8 mouse cellular contexts compared by ENCODE assay signal in the genomic region with DNA sequence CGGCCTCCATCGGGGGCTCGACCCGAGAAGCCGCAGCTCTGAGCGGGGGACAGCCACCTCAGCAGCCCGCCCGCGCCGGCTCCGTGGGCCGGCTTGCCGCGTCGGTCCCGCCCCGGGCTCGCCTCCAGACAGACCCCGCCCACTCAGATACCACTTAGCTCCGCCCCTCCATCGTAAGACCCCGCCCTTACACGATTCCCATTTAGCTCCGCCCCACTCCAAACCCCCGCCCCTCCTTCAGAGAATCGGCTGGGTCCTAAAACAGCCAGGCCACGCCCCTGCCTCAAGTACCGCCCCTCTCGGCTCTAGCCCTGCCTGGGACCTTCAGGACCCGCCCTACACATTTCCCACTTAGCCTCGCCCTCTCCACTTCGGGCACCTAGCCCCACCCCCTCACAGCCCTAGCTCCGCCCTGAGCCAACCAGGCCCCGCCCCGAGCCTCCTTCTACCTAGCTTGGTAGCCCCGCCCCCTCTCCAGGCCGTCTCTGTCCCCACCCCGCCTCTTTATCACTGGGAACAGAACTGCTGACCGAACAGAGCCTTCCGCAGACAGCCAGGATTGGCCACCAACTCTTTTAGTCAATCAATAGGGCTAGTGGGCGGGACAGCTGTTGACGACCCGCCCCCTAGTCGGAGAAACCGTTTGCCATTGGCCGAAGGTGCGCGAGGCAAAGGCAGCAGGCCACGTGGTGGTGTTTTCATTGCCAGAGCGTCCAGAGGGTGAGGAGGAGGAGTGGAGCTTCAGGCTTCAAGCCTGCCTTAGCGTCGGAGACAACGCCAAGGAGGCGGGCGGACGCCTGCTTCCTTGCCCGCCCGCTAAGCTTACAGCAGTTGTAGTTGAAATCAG. TPM values are rescaled to one million over a fixed set of nuclear protein-coding genes. Genes with fewer than 3 reads are reported as not detected.
DNase-seq lines count a peak whose midpoint lies in the region; ATAC-seq lines count a peak whose summit lies in the region.

Gene Wipi1 (minus strand): TSS at position 665 of the 847 bp plus-strand sequence.

- H3K36me3 ChIP-seq in heart, embryonic 14.5 days (ENCODE audit: control insufficient read depth, insufficient read depth, low read length) = peaks cover 4% of the 10 kb centered on the region; the same call in 1 of the 2 replicates
- peaks cover 5% of the 10 kb centered on the region; the same call in 1 of the 2 replicates for H3K36me3 ChIP-seq in liver, embryonic 13.5 days
- H3K36me3 ChIP-seq in stomach, embryonic 16.5 days (ENCODE audit: control insufficient read depth, insufficient read depth, low read length) = no peaks in the 10 kb centered on the region

- WGBS in heart, embryonic 14.5 days = under 1% methylated on average over 56 of the region's 58 CpGs
- WGBS in liver, embryonic 13.5 days (ENCODE audit: insufficient replicate concordance) = under 1% methylated on average over 58 of the region's 58 CpGs
- WGBS in stomach, embryonic 16.5 days = under 1% methylated on average over 58 of the region's 58 CpGs

- peak within 1 kb of the TSS; percentile 93 for H3K9ac ChIP-seq in heart, embryonic 14.5 days (ENCODE audit: low read length)
- peak within 1 kb of the TSS; percentile 91 for H3K9ac ChIP-seq in liver, embryonic 13.5 days
- peak within 1 kb of the TSS; percentile 91 for H3K9ac ChIP-seq in stomach, embryonic 16.5 days (ENCODE audit: low read length)

- no peaks in the 10 kb centered on the region for H3K27me3 ChIP-seq in heart, embryonic 14.5 days (ENCODE audit: control insufficient read depth, insufficient read depth, low read length)
- H3K27me3 ChIP-seq in liver, embryonic 13.5 days = no peaks in the 10 kb centered on the region
- no peaks in the 10 kb centered on the region for H3K27me3 ChIP-seq in stomach, embryonic 16.5 days (ENCODE audit: control insufficient read depth, insufficient read depth, low read length)

- peaks cover 6 to 23% of the 10 kb centered on the region in 2 experiments for H3K4me1 ChIP-seq in heart, embryonic 14.5 days (ENCODE audit: control insufficient read depth in 2 of 2, insufficient read depth in 2 of 2, low read length in 2 of 2)
- peaks cover 69% of the 10 kb centered on the region for H3K4me1 ChIP-seq in liver, embryonic 13.5 days (replicated peaks)
- H3K4me1 ChIP-seq in stomach, embryonic 16.5 days (ENCODE audit: control insufficient read depth, insufficient read depth, low read length) = peaks cover 15% of the 10 kb centered on the region

- ATAC-seq in CD4-positive, CD25-positive, alpha-beta regulatory T cell, adult 4 months = peak; percentile 86
- ATAC-seq in heart, embryonic 14.5 days (ENCODE audit: insufficient number of reproducible peaks, insufficient read depth, low FRiP score, low read depth) = peak; percentile 97
- peak; percentile 89 for ATAC-seq in liver, embryonic 13.5 days (ENCODE audit: low read depth)
- peak; percentile 98 for ATAC-seq in stomach, embryonic 16.5 days (ENCODE audit: insufficient read depth, low FRiP score)

- H3K4me3 ChIP-seq in heart, embryonic 14.5 days (ENCODE audit: control insufficient read depth in 1 of 2, insufficient read depth in 1 of 2, low read depth in 1 of 2, low read length in 2 of 2) = peak within 1 kb of the TSS; percentile 71 to 86
- H3K4me3 ChIP-seq in liver, embryonic 13.5 days (replicated peaks) = peak within 1 kb of the TSS; percentile 89
- H3K4me3 ChIP-seq in stomach, embryonic 16.5 days (replicated peaks; ENCODE audit: low read length) = peak within 1 kb of the TSS; percentile 91

- peak within 1 kb of the TSS; percentile 88 for H3K4me2 ChIP-seq in heart, embryonic 14.5 days (ENCODE audit: low read length)
- peak within 1 kb of the TSS; percentile 89 for H3K4me2 ChIP-seq in liver, embryonic 13.5 days
- H3K4me2 ChIP-seq in stomach, embryonic 16.5 days (ENCODE audit: low read depth, low read length) = peak within 1 kb of the TSS; percentile 73

- H3K9me3 ChIP-seq in heart, embryonic 14.5 days (ENCODE audit: control insufficient read depth, low read length) = no peaks in the 10 kb centered on the region
- no peaks in the 10 kb centered on the region for H3K9me3 ChIP-seq in liver, embryonic 13.5 days (replicated peaks)
- peaks cover 3% of the 10 kb centered on the region; the same call in 1 of the 2 replicates for H3K9me3 ChIP-seq in stomach, embryonic 16.5 days (replicated peaks; ENCODE audit: control insufficient read depth, low read length)

- DNase-seq in c-Kit-negative CD71-positive TER-119-positive erythroid progenitor cells, embryonic 14.5 days (ENCODE audit: low read depth, low spot score) = peak; percentile 99
- peak; percentile 99 for DNase-seq in fibroblast of lung, adult 2 months (ENCODE audit: low read depth)
- DNase-seq in kidney, postnatal 14 days = peak; percentile 100
- peak; percentile 99 for DNase-seq in liver, embryonic 13.5 days
- DNase-seq in neural tube, embryonic 10.5 days (ENCODE audit: extremely low spot score, low spot score) = peak; percentile 97

- H3K27ac ChIP-seq in heart, embryonic 14.5 days (replicated peaks in 1 of 2; ENCODE audit: control insufficient read depth in 1 of 2, insufficient read depth in 1 of 2, low read depth in 2 of 2, low read length in 2 of 2) = peak within 1 kb of the TSS; percentile 83 to 91
- peak within 1 kb of the TSS; percentile 99 for H3K27ac ChIP-seq in liver, embryonic 13.5 days
- peak within 1 kb of the TSS; percentile 83 for H3K27ac ChIP-seq in stomach, embryonic 16.5 days (ENCODE audit: low read length)

RNA-seq across cellular contexts. Expression of gene Wipi1, which starts in this region (rescaled TPM):
- not detected for polyA plus RNA-seq in CD4-positive, CD25-positive, alpha-beta regulatory T cell, adult 4 months (2017; shearing (Covaris generic))
- polyA plus RNA-seq in heart, embryonic 14.5 days (2014; fragmentation: Nextera tagmentation; extraction: Ambion mirVana) = 31.5 and 32.3 TPM in 2 replicates
- 28.3 and 29.1 TPM in 2 replicates for polyA plus RNA-seq in liver, embryonic 13.5 days (2015; fragmentation: Nextera tagmentation; extraction: Ambion mirVana)
- polyA plus RNA-seq in stomach, embryonic 16.5 days (2015; fragmentation: Nextera tagmentation; extraction: Ambion mirVana) = 43.2 and 44.8 TPM in 2 replicates

Comparison
In these comparisons a context has a peak if more than half of its experiments do, and no peak if none do; other contexts are left out.
1. Peak in every context shown above with its lines: DNase-seq, ATAC-seq, H3K4me3 ChIP-seq and H3K27ac ChIP-seq.
2. RNA of gene Wipi1 (polyA plus RNA-seq): 43.2 to 44.8 TPM in stomach, embryonic 16.5 days, 31.5 to 32.3 TPM in heart, embryonic 14.5 days and 28.3 to 29.1 TPM in liver, embryonic 13.5 days; not detected in CD4-positive, CD25-positive, alpha-beta regulatory T cell, adult 4 months; every median in the first group is over 10 times any median in the second.
3. Peak in ATAC-seq in CD4-positive, CD25-positive, alpha-beta regulatory T cell, adult 4 months; RNA of the gene not detected or under 1 TPM.